Mouse (Mus musculus) heart, embryonic 11.5 days (tissue): ENCODE measurements at regions not wholly inside any gene's neighbourhood (a gene's known extent, or its start where the extent isn't known, plus 50 kb on each side); places are given as distances from the start of the nearest gene placed in this dataset.

ENCODE experiments used
- ATAC-seq: fragments of 200-750 bp; cut with Nextera tagmentation; replicated peaks from 2 replicates; pipeline ENCODE4 v1.8.0; 2017; ENCODE audit warnings: moderate library complexity; ENCODE audit not compliant: insufficient number of reproducible peaks, low FRiP score, low TSS enrichment
- H3K27ac ChIP-seq: fragments of 300-500 bp; sonication (generic); 2 replicates; pipeline ENCODE4 v1.5.1; 2014; ENCODE audit warnings: mild to moderate bottlenecking, low read depth, low read length
- H3K27me3 ChIP-seq: fragments of 300-500 bp; sonication (generic); 2 replicates; pipeline ENCODE4 v1.6.1; 2014; ENCODE audit warnings: mild to moderate bottlenecking, low read length, mixed read lengths; ENCODE audit not compliant: control insufficient read depth, insufficient read depth
- H3K36me3 ChIP-seq: fragments of 300-500 bp; sonication (generic); 2 replicates; pipeline ENCODE4 v1.6.1; 2014; ENCODE audit warnings: mild to moderate bottlenecking, low read length, moderate library complexity, mixed read lengths; ENCODE audit not compliant: control insufficient read depth, insufficient read depth
- H3K4me1 ChIP-seq: fragments of 300-500 bp; sonication (generic); 2 replicates; pipeline ENCODE4 v1.6.1; 2014; ENCODE audit warnings: low read length; ENCODE audit not compliant: control insufficient read depth, insufficient read depth
- H3K4me2 ChIP-seq: fragments of 300-500 bp; sonication (generic); 2 replicates; pipeline ENCODE4 v1.6.1; 2014; ENCODE audit warnings: mild to moderate bottlenecking, moderate library complexity
- H3K4me3 ChIP-seq: fragments of 300-500 bp; sonication (generic); 2 replicates; pipeline ENCODE4 v1.5.1; 2014; ENCODE audit warnings: low read depth, low read length
- H3K9ac ChIP-seq: fragments of 300-500 bp; sonication (generic); 2 replicates; pipeline ENCODE4 v1.6.1; 2014; ENCODE audit warnings: mild to moderate bottlenecking, low read depth, low read length, moderate library complexity
- H3K9me3 ChIP-seq: fragments of 300-500 bp; sonication (generic); replicated peaks from 2 replicates; pipeline ENCODE4 v1.6.1; 2016; ENCODE audit warnings: low read length; ENCODE audit not compliant: control insufficient read depth
- WGBS: fragments of 180-500 bp; shearing (Covaris S2); extraction: QIAGEN DNeasy Blood & Tissue Kit; methylation state at CpG from one replicate; pipeline ENCODE4 v1.1.7; 2014; ENCODE audit not compliant: insufficient replicate concordance; 5-methylcytosine and 5-hydroxymethylcytosine counted together

DNA sequence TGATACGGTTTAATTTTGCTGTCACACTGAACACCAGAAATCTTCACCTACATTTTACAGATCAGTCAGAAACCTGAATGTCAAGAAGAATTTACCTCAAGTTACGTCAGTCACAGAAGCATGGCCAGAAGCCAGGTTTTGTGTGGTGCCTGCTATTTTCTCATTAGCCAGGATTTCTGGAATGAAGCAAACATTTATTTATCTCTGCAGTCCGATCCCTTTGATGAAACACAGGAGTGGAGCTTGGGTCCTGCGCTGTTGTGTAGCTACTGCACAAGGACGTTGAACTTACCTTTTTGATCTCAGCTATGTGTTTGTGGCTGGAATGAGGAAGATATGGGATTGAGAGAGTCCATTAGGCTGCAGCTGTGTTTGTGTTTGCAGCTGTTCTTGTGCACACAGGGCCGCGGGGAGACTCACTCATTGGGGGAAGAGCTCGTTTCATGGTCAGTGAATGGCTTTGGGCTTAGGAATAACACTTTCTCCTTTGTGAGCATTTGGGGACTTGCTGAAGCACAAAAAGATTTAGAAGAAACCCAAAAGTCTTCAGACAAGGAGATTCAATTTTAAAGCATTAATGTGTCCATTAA lies 318.2 kb downstream of the Gpat3 start:
- peaks cover 3% of the 10 kb centered on the region; the same call in 1 of the 2 replicates for H3K4me1 ChIP-seq
- no peak overlapping the region for H3K4me3 ChIP-seq
- no peak overlapping the region for H3K4me2 ChIP-seq
- no peak overlapping the region for H3K9ac ChIP-seq
- no peak overlapping the region for H3K27ac ChIP-seq
- no peaks in the 10 kb centered on the region for H3K36me3 ChIP-seq
- 46% methylated on average over 8 of the region's 8 CpGs for WGBS
- no peak for ATAC-seq
- H3K9me3 ChIP-seq = no peaks in the 10 kb centered on the region
- H3K27me3 ChIP-seq = no peaks in the 10 kb centered on the region

DNA sequence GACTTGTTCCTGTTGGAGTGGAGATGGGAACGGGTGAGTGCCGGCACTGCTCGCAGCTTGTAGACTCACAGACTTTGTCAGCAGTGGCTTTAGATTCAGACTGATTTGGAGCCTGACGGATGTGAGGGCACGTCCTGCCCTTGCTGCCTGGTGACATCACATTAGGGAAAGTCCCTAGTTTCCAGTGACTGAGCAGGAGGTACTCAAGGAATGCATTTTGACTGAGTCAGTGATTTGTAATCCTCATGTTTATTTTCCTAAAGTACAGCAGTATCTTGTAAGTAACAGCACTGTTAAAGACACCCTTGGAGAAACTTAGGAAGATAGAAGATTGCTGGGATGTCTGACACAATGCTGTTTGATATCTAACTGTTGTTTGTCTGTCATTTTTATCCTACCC lies 317.6 kb downstream of the Gpat3 start:
- H3K27me3 ChIP-seq = no peaks in the 10 kb centered on the region
- peaks cover 3% of the 10 kb centered on the region; the same call in 1 of the 2 replicates for H3K4me1 ChIP-seq
- no peaks in the 10 kb centered on the region for H3K9me3 ChIP-seq
- WGBS = 19% methylated on average over 5 of the region's 5 CpGs
- no peak overlapping the region for H3K9ac ChIP-seq
- H3K4me3 ChIP-seq = no peak overlapping the region
- H3K36me3 ChIP-seq = no peaks in the 10 kb centered on the region
- H3K4me2 ChIP-seq = no peak overlapping the region
- H3K27ac ChIP-seq = no peak overlapping the region
- ATAC-seq = no peak

- Histone ChIP-seq H3K9ac (no peak overlapping the region), H3K27ac (no peak overlapping the region), H3K36me3 (no peaks in the 10 kb centered on the region), H3K4me2 (no peak overlapping the region), H3K4me3 (no peak overlapping the region), H3K9me3 (no peaks in the 10 kb centered on the region), H3K4me1 (no peaks in the 10 kb centered on the region), H3K27me3 (no peaks in the 10 kb centered on the region)
- WGBS = 36% methylated on average over 1 of the region's 1 CpGs
- ATAC-seq = no peak
Observed at GRCm38 (mm10) chr5:101157416-101157815, 311.9 kb downstream of the Gpat3 start.

DNA sequence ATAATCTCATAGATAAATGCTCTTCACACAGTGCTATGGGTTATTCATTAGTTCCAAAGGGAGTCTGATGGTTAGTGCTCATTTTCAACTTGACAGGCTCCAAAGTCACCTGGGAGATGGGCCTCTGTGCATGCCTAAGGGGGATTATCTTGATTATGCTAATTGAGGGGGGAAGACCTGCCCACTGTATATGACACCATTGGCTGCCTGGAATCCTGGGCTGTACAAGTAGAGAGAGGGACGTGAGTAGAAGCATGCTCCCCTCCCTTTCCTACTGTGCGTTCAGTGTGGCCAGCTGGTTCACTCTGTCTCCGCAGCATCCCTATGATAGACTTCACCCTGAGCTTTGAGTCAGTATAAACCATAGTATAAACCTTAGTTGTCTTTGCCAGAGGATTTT lies 300.8 kb downstream of the Gpat3 start:
- no peaks in the 10 kb centered on the region for H3K27me3 ChIP-seq
- no peak overlapping the region for H3K9ac ChIP-seq
- no peak overlapping the region for H3K4me3 ChIP-seq
- ATAC-seq = no peak
- no peaks in the 10 kb centered on the region for H3K9me3 ChIP-seq
- H3K36me3 ChIP-seq = no peaks in the 10 kb centered on the region
- no peak overlapping the region for H3K27ac ChIP-seq
- H3K4me1 ChIP-seq = no peaks in the 10 kb centered on the region
- H3K4me2 ChIP-seq = no peak overlapping the region
- 66% methylated on average over 3 of the region's 3 CpGs for WGBS

DNA sequence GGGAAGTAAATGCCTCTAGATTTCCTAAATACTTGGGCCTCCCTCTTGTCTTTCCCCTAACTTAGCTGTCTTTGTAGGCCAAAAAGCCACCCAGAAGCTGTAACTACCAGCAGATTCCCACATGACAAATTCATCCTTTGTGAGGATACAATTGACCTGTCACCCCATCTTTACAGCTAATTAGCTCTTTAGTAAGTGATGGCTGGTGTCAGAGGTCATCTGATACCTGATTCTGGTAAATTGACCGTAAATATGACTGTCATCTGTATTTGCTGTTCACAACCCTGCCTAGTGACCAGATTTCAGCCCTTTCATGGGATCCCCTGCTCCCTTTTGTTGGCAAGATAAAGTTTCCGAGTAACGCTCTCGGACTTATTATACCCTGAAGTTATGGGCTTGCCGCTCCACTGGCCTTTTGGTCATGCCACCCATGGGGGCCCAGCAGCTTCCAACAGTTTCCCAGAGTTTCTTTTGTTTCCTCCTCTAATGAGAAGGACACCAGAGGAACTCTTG lies 279.5 kb downstream of the Gpat3 start:
- no peaks in the 10 kb centered on the region for H3K27me3 ChIP-seq
- H3K4me2 ChIP-seq = no peak overlapping the region
- ATAC-seq = no peak
- no peaks in the 10 kb centered on the region for H3K9me3 ChIP-seq
- H3K4me3 ChIP-seq = no peak overlapping the region
- H3K9ac ChIP-seq = no peak overlapping the region
- H3K36me3 ChIP-seq = no peaks in the 10 kb centered on the region
- WGBS = 67% methylated on average over 5 of the region's 5 CpGs
- H3K4me1 ChIP-seq = no peaks in the 10 kb centered on the region
- H3K27ac ChIP-seq = no peak overlapping the region

DNA sequence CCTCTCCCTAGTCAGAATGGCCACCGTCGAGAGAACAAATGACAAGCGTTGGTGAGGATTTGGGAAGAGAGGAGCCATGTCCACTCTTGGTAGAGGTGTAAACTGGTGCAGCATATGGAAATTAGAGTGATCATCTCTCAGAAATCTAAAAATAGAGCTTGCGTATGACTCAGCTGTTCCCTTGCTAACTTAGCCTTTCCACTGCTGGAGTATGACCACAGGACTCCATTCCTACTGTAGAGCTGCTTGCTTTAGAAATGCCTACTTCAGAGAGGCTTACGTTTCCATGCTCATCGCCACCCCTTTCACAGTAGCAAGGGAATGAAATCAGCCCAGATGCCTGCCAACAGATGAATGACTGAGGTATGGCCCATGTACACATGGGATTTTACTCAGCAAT lies 277.4 kb downstream of the Gpat3 start:
- no peak overlapping the region for H3K27ac ChIP-seq
- H3K36me3 ChIP-seq = no peaks in the 10 kb centered on the region
- no peak overlapping the region for H3K4me3 ChIP-seq
- H3K9ac ChIP-seq = no peak overlapping the region
- H3K9me3 ChIP-seq = no peaks in the 10 kb centered on the region
- H3K27me3 ChIP-seq = no peaks in the 10 kb centered on the region
- 88% methylated on average over 6 of the region's 6 CpGs for WGBS
- no peak for ATAC-seq
- no peak overlapping the region for H3K4me2 ChIP-seq
- no peaks in the 10 kb centered on the region for H3K4me1 ChIP-seq

GRCm38 (mm10) chr5:101120509-101121201 lies 275.1 kb downstream of the Gpat3 start:
- Histone ChIP-seq H3K9me3 (no peaks in the 10 kb centered on the region), H3K27ac (no peak overlapping the region), H3K4me2 (no peak overlapping the region), H3K4me3 (no peak overlapping the region), H3K4me1 (no peaks in the 10 kb centered on the region), H3K9ac (no peak overlapping the region), H3K36me3 (no peaks in the 10 kb centered on the region), H3K27me3 (no peaks in the 10 kb centered on the region)
- no peak for ATAC-seq
- 64% methylated on average over 5 of the region's 5 CpGs for WGBS

DNA sequence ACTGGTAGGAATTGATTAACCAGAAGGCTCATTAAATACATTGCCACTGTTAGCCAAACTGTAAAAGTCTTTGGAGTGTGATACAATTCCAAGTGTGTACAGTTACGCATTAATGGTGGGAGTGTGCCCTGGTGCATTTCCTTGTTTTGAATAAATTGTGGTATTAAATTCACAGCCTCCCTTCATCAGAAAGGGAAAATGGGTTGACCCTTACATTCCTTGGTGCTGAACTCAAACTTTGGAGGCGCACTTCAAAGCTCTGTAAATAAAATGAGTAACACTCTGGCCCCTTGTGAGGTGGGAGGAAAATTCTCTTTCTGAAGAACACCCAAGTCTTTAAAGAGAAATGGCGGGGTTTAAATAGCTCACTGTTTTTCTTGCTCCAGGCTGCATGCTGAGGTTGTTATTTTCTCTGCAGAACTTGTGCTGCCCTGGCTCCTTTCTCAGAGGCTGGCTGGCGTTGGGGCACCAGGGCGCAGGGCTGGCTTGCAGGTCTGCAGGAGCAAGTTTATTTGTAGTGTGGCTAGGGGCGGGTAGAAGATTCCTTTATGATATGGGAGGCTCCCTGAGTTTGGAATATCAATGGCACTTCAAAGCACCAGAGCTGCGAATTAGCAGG lies 266.7 kb downstream of the Gpat3 start:
- Histone ChIP-seq H3K9ac (no peak overlapping the region), H3K27ac (no peak overlapping the region), H3K4me3 (no peak overlapping the region), H3K9me3 (no peaks in the 10 kb centered on the region), H3K4me1 (no peaks in the 10 kb centered on the region), H3K27me3 (no peaks in the 10 kb centered on the region), H3K4me2 (no peak overlapping the region), H3K36me3 (no peaks in the 10 kb centered on the region)
- 39% methylated on average over 7 of the region's 7 CpGs for WGBS
- ATAC-seq = no peak
